Mouse (Mus musculus) central nervous system, embryonic 18 days (tissue): Measurements from ENCODE around the gene Rps29. TPM values are rescaled to one million over a fixed set of nuclear protein-coding genes. Genes with fewer than 3 reads are reported as not detected.

Source experiments
- polyA plus RNA-seq: library from polyadenylated mRNA; depleted of rRNA; stranded (reverse); fragments of >200 nt; gene quantifications from 2 replicates; pipeline ENCODE4 v1.2.3, GENCODE M21; 2012; rRNA removed

Gene Rps29
- 1,966 and 2,188 TPM in 2 replicates for polyA plus RNA-seq

GRCm38 (mm10) chr12:69158765-69159577 is at the start of gene Rps29:
Gene Rps29 (minus strand): TSS chr12:69159186.

GRCm38 (mm10) chr12:69204052-69204833 is 45.3 kb upstream of the Rps29 start, which contains the start of gene Gm49384:
Gene Gm49384 (minus strand): TSS chr12:69204267.

GRCm38 (mm10) chr12:69198164-69198535 is 39.2 kb upstream of the Rps29 start, which contains the start of gene Dnaaf2:
Gene Dnaaf2 (minus strand): TSS chr12:69198429.

GRCm38 (mm10) chr12:69196444-69197377 is 37.7 kb upstream of the Rps29 start, which contains the start of gene Gm49383:
Gene Gm49383 (minus strand): TSS chr12:69197104.

GRCm38 (mm10) chr12:69183583-69184308 is 24.8 kb upstream of the Rps29 start, which contains the start of the genes Rpl36al and Mgat2:
Gene Rpl36al (minus strand): TSS chr12:69184083.
Gene Mgat2 (plus strand): TSS chr12:69184157.

GRCm38 (mm10) chr12:69168461-69169106 is 9.6 kb upstream of the Rps29 start, which contains the start of gene Lrr1:
Gene Lrr1 (plus strand): TSS chr12:69168814.

Other genes with a start within 250 kb of the Rps29 start
- gene Lrr1, start 9.6 kb upstream of the Rps29 start, polyA plus RNA-seq: 3.0 and 3.4 TPM in 2 replicates
- gene Rpl36al, start 24.9 kb upstream of the Rps29 start, polyA plus RNA-seq: 461 and 465 TPM in 2 replicates
- 20.3 and 20.6 TPM in 2 replicates for gene Mgat2, start 25.0 kb upstream of the Rps29 start, polyA plus RNA-seq
- gene Gm49383, start 37.9 kb upstream of the Rps29 start, polyA plus RNA-seq: 2.9 and 4.2 TPM in 2 replicates
- gene Dnaaf2, start 39.2 kb upstream of the Rps29 start, polyA plus RNA-seq: 4.2 and 4.4 TPM in 2 replicates
- gene Gm49384, start 45.1 kb upstream of the Rps29 start, polyA plus RNA-seq: 3.6 and 4.7 TPM in 2 replicates
- gene Pole2, start 69.0 kb upstream of the Rps29 start, polyA plus RNA-seq: 4.9 and 6.3 TPM in 2 replicates
- 10.8 and 12.7 TPM in 2 replicates for gene Klhdc1, start 82.0 kb upstream of the Rps29 start, polyA plus RNA-seq
- 200 and 210 TPM in 2 replicates for gene Klhdc2, start 137.5 kb upstream of the Rps29 start, polyA plus RNA-seq
- gene Nemf, start 198.0 kb upstream of the Rps29 start, polyA plus RNA-seq: 34.9 and 36.3 TPM in 2 replicates
- 61.7 and 62.6 TPM in 2 replicates for gene Arf6, start 213.0 kb upstream of the Rps29 start, polyA plus RNA-seq
- 0.20 and 0.30 TPM in 2 replicates for gene Gm9887, start 213.3 kb upstream of the Rps29 start, polyA plus RNA-seq